Mouse (Mus musculus) frontal cortex, adult (tissue): ENCODE results near the gene Umodl1.
A peak's percentile ranks its signal among the peaks of the same experiment; 100 is the strongest.

Experiments
- ATAC-seq: cut with Nextera tagmentation; 2 replicates; pipeline ENCODE4 v1.9.2; 2017; ENCODE audit warnings: mild to moderate bottlenecking, moderate library complexity, mixed read lengths; ENCODE audit not compliant: low TSS enrichment

The Umodl1 gene

GRCm38 (mm10) chr17:30996296-30996695 is 41.9 kb downstream of the Umodl1 start:
- ATAC-seq = no peak

GRCm38 (mm10) chr17:31000897-31001296 is 46.5 kb downstream of the Umodl1 start:
- ATAC-seq = no peak

GRCm38 (mm10) chr17:31002613-31003012 is 48.2 kb downstream of the Umodl1 start:
- no peak for ATAC-seq

- ATAC-seq = no peak
Observed at GRCm38 (mm10) chr17:31005284-31005683, 50.8 kb downstream of the Umodl1 start.

GRCm38 (mm10) chr17:31007357-31007756 is 52.9 kb downstream of the Umodl1 start:
- no peak for ATAC-seq

GRCm38 (mm10) chr17:31008416-31008815 is 54.0 kb downstream of the Umodl1 start:
- no peak for ATAC-seq

GRCm38 (mm10) chr17:31011551-31012394 is 57.3 kb downstream of the Umodl1 start:
- ATAC-seq = peak; percentile 67; the same call in 1 of the 2 replicates

- ATAC-seq = peak; percentile 41; the same call in 1 of the 2 replicates
Observed at GRCm38 (mm10) chr17:31018267-31018666, 63.8 kb downstream of the Umodl1 start.

GRCm38 (mm10) chr17:31019505-31019904 is 65.1 kb downstream of the Umodl1 start:
- peak; percentile 62; the same call in 1 of the 2 replicates for ATAC-seq

GRCm38 (mm10) chr17:31020078-31020477 is 65.6 kb downstream of the Umodl1 start:
- ATAC-seq = no peak

GRCm38 (mm10) chr17:31021276-31021675 is 66.8 kb downstream of the Umodl1 start:
- ATAC-seq = peak; percentile 20; the same call in 1 of the 2 replicates

GRCm38 (mm10) chr17:31024125-31024781 is 69.8 kb downstream of the Umodl1 start:
- ATAC-seq = no peak

GRCm38 (mm10) chr17:31024782-31025125 is 70.3 kb downstream of the Umodl1 start:
- ATAC-seq = no peak

- no peak for ATAC-seq
Observed at GRCm38 (mm10) chr17:31026986-31027385, 72.5 kb downstream of the Umodl1 start.

GRCm38 (mm10) chr17:31027723-31028122 is 73.3 kb downstream of the Umodl1 start:
- peak; percentile 76 for ATAC-seq

- ATAC-seq = peak; percentile 60
Observed at GRCm38 (mm10) chr17:31028821-31029370, 74.5 kb downstream of the Umodl1 start.

- no peak for ATAC-seq
Observed at GRCm38 (mm10) chr17:31029407-31029806, 75.0 kb downstream of the Umodl1 start.

- ATAC-seq = no peak
Observed at GRCm38 (mm10) chr17:31032341-31032740, 77.9 kb downstream of the Umodl1 start.

GRCm38 (mm10) chr17:31033251-31033650 is 78.8 kb downstream of the Umodl1 start:
- no peak for ATAC-seq

- 0 out of 2 replicates have a peak, but pooled peaks have one; percentile 20 for ATAC-seq
Observed at GRCm38 (mm10) chr17:31034165-31034564, 79.7 kb downstream of the Umodl1 start.

GRCm38 (mm10) chr17:31034674-31035356 is 80.4 kb downstream of the Umodl1 start:
- ATAC-seq = peak; percentile 38; the same call in 1 of the 2 replicates
